Mouse (Mus musculus): Measurements from ENCODE around the gene Nr1d1. TPM values are rescaled to one million over a fixed set of nuclear protein-coding genes. Genes with fewer than 3 reads are reported as not detected.

Nr1d1 gene
- polyA plus RNA-seq, 1 experiment from 2014 or later: 1.9 TPM

GRCm38 (mm10) chr11:98775348-98776051 lies 367 bp upstream of the Nr1d1 start:
- Histone ChIP-seq H3K9ac (ENCODE audit: low read length) (no peak overlapping the region), H3K4me1 (ENCODE audit: control insufficient read depth, insufficient read depth, low read length) (peaks cover 28% of the 10 kb centered on the region), H3K4me2 (ENCODE audit: low read depth) (peak overlapping the region; percentile 69), H3K9me3 (ENCODE audit: control insufficient read depth, low read length) (no peaks in the 10 kb centered on the region), H3K27ac (ENCODE audit: low read depth, low read length) (no peak overlapping the region), H3K27me3 (ENCODE audit: control insufficient read depth, insufficient read depth, low read length) (no peaks in the 10 kb centered on the region), H3K36me3 (ENCODE audit: control insufficient read depth, insufficient read depth, low read length) (no peaks in the 10 kb centered on the region), H3K4me3 (ENCODE audit: low read depth, low read length) (peak overlapping the region; percentile 18; the same call in 1 of the 2 replicates)
- ATAC-seq (ENCODE audit: insufficient read depth, low FRiP score, low TSS enrichment) (peak; percentile 67), DNase-seq (ENCODE audit: low spot score) (peak; percentile 94)
- 6% methylated on average over 15 of the region's 15 CpGs for WGBS

- H3K27me3 ChIP-seq (ENCODE audit: control insufficient read depth, insufficient read depth, low read length): no peaks in the 10 kb centered on the region
- peak overlapping the region; percentile 69 for H3K4me2 ChIP-seq (ENCODE audit: low read depth)
- peaks cover 28% of the 10 kb centered on the region for H3K4me1 ChIP-seq (ENCODE audit: control insufficient read depth, insufficient read depth, low read length)
- ATAC-seq (ENCODE audit: insufficient read depth, low FRiP score, low TSS enrichment) (peak; percentile 78), DNase-seq (ENCODE audit: low spot score) (peak; percentile 92)
- H3K9me3 ChIP-seq (ENCODE audit: control insufficient read depth, low read length): no peaks in the 10 kb centered on the region
- H3K36me3 ChIP-seq (ENCODE audit: control insufficient read depth, insufficient read depth, low read length): no peaks in the 10 kb centered on the region
- H3K9ac ChIP-seq (ENCODE audit: low read length): peak overlapping the region; percentile 40; the same call in 1 of the 2 replicates
- H3K4me3 ChIP-seq (ENCODE audit: low read depth, low read length): peak overlapping the region; percentile 30
- 1% methylated on average over 37 of the region's 37 CpGs for WGBS
- H3K27ac ChIP-seq (ENCODE audit: low read depth, low read length): no peak overlapping the region
Measured at GRCm38 (mm10) chr11:98773635-98774295, 1.4 kb downstream of the Nr1d1 start.

- whole genome bisulfite sequencing: 85% methylated on average over 8 of the region's 8 CpGs
- Histone ChIP-seq H3K4me3 (ENCODE audit: low read depth, low read length) (no peak overlapping the region), H3K27ac (ENCODE audit: low read depth, low read length) (no peak overlapping the region), H3K9ac (ENCODE audit: low read length) (no peak overlapping the region), H3K9me3 (ENCODE audit: control insufficient read depth, low read length) (no peaks in the 10 kb centered on the region), H3K4me1 (ENCODE audit: control insufficient read depth, insufficient read depth, low read length) (peaks cover 37% of the 10 kb centered on the region), H3K36me3 (ENCODE audit: control insufficient read depth, insufficient read depth, low read length) (no peaks in the 10 kb centered on the region), H3K27me3 (ENCODE audit: control insufficient read depth, insufficient read depth, low read length) (no peaks in the 10 kb centered on the region), H3K4me2 (ENCODE audit: low read depth) (no peak overlapping the region)
- DNase-seq (ENCODE audit: low spot score) (no peak), ATAC-seq (ENCODE audit: insufficient read depth, low FRiP score, low TSS enrichment) (no peak)
Measured at GRCm38 (mm10) chr11:98772667-98773171, 2.4 kb downstream of the Nr1d1 start.

GRCm38 (mm10) chr11:98771844-98772525 lies 3.1 kb downstream of the Nr1d1 start:
- Histone ChIP-seq H3K4me1 (ENCODE audit: control insufficient read depth, insufficient read depth, low read length) (peaks cover 44% of the 10 kb centered on the region), H3K27ac (ENCODE audit: low read depth, low read length) (no peak overlapping the region), H3K4me3 (ENCODE audit: low read depth, low read length) (no peak overlapping the region), H3K4me2 (ENCODE audit: low read depth) (no peak overlapping the region), H3K9me3 (ENCODE audit: control insufficient read depth, low read length) (no peaks in the 10 kb centered on the region), H3K27me3 (ENCODE audit: control insufficient read depth, insufficient read depth, low read length) (no peaks in the 10 kb centered on the region), H3K36me3 (ENCODE audit: control insufficient read depth, insufficient read depth, low read length) (no peaks in the 10 kb centered on the region), H3K9ac (ENCODE audit: low read length) (no peak overlapping the region)
- 94% methylated on average over 11 of the region's 11 CpGs for WGBS
- DNase-seq (ENCODE audit: low spot score) (no peak), ATAC-seq (ENCODE audit: insufficient read depth, low FRiP score, low TSS enrichment) (no peak)

- Histone ChIP-seq H3K36me3 (ENCODE audit: control insufficient read depth, insufficient read depth, low read length) (no peaks in the 10 kb centered on the region), H3K4me1 (ENCODE audit: control insufficient read depth, insufficient read depth, low read length) (peaks cover 46% of the 10 kb centered on the region), H3K9me3 (ENCODE audit: control insufficient read depth, low read length) (no peaks in the 10 kb centered on the region), H3K4me2 (ENCODE audit: low read depth) (no peak overlapping the region), H3K9ac (ENCODE audit: low read length) (no peak overlapping the region), H3K27me3 (ENCODE audit: control insufficient read depth, insufficient read depth, low read length) (no peaks in the 10 kb centered on the region), H3K4me3 (ENCODE audit: low read depth, low read length) (no peak overlapping the region), H3K27ac (ENCODE audit: low read depth, low read length) (no peak overlapping the region)
- DNase-seq (ENCODE audit: low spot score) (no peak), ATAC-seq (ENCODE audit: insufficient read depth, low FRiP score, low TSS enrichment) (no peak)
- 94% methylated on average over 18 of the region's 18 CpGs for WGBS
Measured at GRCm38 (mm10) chr11:98771131-98771530, 4.0 kb downstream of the Nr1d1 start.

GRCm38 (mm10) chr11:98770096-98770975 lies 4.8 kb downstream of the Nr1d1 start:
- Histone ChIP-seq H3K9me3 (ENCODE audit: control insufficient read depth, low read length) (no peaks in the 10 kb centered on the region), H3K27me3 (ENCODE audit: control insufficient read depth, insufficient read depth, low read length) (no peaks in the 10 kb centered on the region), H3K9ac (ENCODE audit: low read length) (no peak overlapping the region), H3K36me3 (ENCODE audit: control insufficient read depth, insufficient read depth, low read length) (no peaks in the 10 kb centered on the region), H3K27ac (ENCODE audit: low read depth, low read length) (no peak overlapping the region), H3K4me1 (ENCODE audit: control insufficient read depth, insufficient read depth, low read length) (peaks cover 42% of the 10 kb centered on the region), H3K4me2 (ENCODE audit: low read depth) (no peak overlapping the region), H3K4me3 (ENCODE audit: low read depth, low read length) (no peak overlapping the region)
- WGBS: 97% methylated on average over 26 of the region's 26 CpGs
- no peak for ATAC-seq (ENCODE audit: insufficient read depth, low FRiP score, low TSS enrichment)
- DNase-seq (ENCODE audit: low spot score): no peak

- no peaks in the 10 kb centered on the region; the same call in 1 of the 2 replicates for H3K36me3 ChIP-seq (ENCODE audit: control insufficient read depth, insufficient read depth, low read length)
- H3K27me3 ChIP-seq (ENCODE audit: control insufficient read depth, insufficient read depth, low read length): no peaks in the 10 kb centered on the region
- WGBS: 88% methylated on average over 25 of the region's 25 CpGs
- peaks cover 33% of the 10 kb centered on the region for H3K4me1 ChIP-seq (ENCODE audit: control insufficient read depth, insufficient read depth, low read length)
- H3K9ac ChIP-seq (ENCODE audit: low read length): no peak overlapping the region
- no peak overlapping the region for H3K27ac ChIP-seq (ENCODE audit: low read depth, low read length)
- H3K4me2 ChIP-seq (ENCODE audit: low read depth): no peak overlapping the region
- no peaks in the 10 kb centered on the region for H3K9me3 ChIP-seq (ENCODE audit: control insufficient read depth, low read length)
- no peak overlapping the region for H3K4me3 ChIP-seq (ENCODE audit: low read depth, low read length)
- DNase-seq (ENCODE audit: low spot score): no peak
- no peak for ATAC-seq (ENCODE audit: insufficient read depth, low FRiP score, low TSS enrichment)
Measured at GRCm38 (mm10) chr11:98769007-98769954, 5.9 kb downstream of the Nr1d1 start.
